Mouse (Mus musculus): Measurements from ENCODE around the gene Cplx1. TPM values are rescaled to one million over a fixed set of nuclear protein-coding genes. Genes with fewer than 3 reads are reported as not detected.

The Cplx1 gene
- total RNA-seq, 1 experiment = 0.85 TPM

DNA sequence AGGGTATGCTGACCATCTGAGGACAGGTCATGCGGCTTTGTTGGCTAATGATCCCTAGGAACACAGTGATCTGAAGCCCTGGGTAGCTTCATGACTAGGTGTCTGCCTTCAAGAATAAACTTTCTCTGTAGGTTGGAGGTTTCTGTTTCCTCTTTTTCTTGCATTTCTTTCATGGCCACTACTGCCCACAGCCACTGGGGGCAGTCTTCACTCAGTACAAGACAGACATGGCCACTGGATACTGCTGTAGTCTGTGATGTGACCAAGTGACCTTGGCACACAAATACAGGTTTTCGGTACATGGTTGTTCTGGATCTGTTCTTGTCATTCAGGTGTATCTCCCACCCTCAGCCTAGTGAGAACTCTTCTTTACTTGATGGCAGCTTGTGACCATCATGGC lies 64.6 kb downstream of the Cplx1 start:
- H3K4me1 ChIP-seq (ENCODE audit: control insufficient read depth in 2 of 2, insufficient read depth in 2 of 2, low read length in 2 of 2, poor library complexity in 1 of 2) = no peaks in the 10 kb centered on the region
- TF ChIP-seq CHD2 (IDR thresholded peaks at IDR 0.05; ENCODE audit: low read depth, low read length) (no peak), ZC3H11A (IDR thresholded peaks at IDR 0.05; ENCODE audit: borderline replicate concordance, low read depth, low read length) (0 out of 2 replicates have a peak, but pooled peaks have one; percentile 8)
- no peak overlapping the region for H3K9ac ChIP-seq (ENCODE audit: insufficient read depth, low read depth, low read length, poor library complexity, severe bottlenecking)
- H3K36me3 ChIP-seq (ENCODE audit: control insufficient read depth, insufficient read depth, low read length, poor library complexity, severe bottlenecking) = peaks cover 15% of the 10 kb centered on the region
- DNase-seq (ENCODE audit: low read depth, low spot score) = peak; percentile 21
- H3K4me3 ChIP-seq (ENCODE audit: insufficient read depth in 1 of 2, low read depth in 1 of 2, low read length in 2 of 2, poor library complexity in 1 of 2, severe bottlenecking in 1 of 2) = no peak overlapping the region
- in situ Hi-C loops (cut with MboI; ENCODE audit: low sequenced_read_pairs in 2 of 2, unreplicated experiment in 2 of 2) = no loop called here
- no peaks in the 10 kb centered on the region for H3K9me3 ChIP-seq (ENCODE audit: control insufficient read depth, insufficient read depth, low read depth, low read length)
- H3K27ac ChIP-seq (ENCODE audit: insufficient read depth, low read depth, low read length, poor library complexity, severe bottlenecking) = no peak overlapping the region

DNA sequence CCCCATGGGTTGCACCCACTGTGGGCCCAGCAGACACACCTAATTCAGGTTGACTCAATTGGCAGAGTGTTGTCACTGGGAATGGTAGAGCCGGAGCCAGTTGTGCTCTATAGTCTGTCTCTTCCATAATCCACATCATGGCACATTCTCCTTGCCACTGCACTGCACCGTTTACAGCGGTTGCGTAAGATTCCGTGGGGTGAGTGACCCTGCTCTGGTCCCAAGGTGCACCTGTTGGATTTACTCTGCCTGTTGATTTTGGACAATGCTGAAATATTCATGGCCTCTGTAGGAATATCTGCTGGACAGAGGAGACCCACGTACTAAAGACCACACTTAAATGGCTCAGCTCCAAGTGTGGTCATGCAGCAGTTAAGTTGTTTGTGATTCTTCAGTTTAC lies 66.8 kb downstream of the Cplx1 start:
- in situ Hi-C loops (cut with MboI; ENCODE audit: low sequenced_read_pairs in 2 of 2, unreplicated experiment in 2 of 2) = no loop called here
- no peak overlapping the region for H3K27ac ChIP-seq (ENCODE audit: insufficient read depth, low read depth, low read length, poor library complexity, severe bottlenecking)
- no peak overlapping the region for H3K4me3 ChIP-seq (ENCODE audit: insufficient read depth in 1 of 2, low read depth in 1 of 2, low read length in 2 of 2, poor library complexity in 1 of 2, severe bottlenecking in 1 of 2)
- TF ChIP-seq ZC3H11A (IDR thresholded peaks at IDR 0.05; ENCODE audit: borderline replicate concordance, low read depth, low read length) (no peak), ZNF384 (IDR thresholded peaks at IDR 0.05; ENCODE audit: low read depth, low read length) (no peak), CHD2 (IDR thresholded peaks at IDR 0.05; ENCODE audit: low read depth, low read length) (no peak), MAFK (IDR thresholded peaks at IDR 0.05; ENCODE audit: insufficient read depth, low read depth, low read length) (no peak), HCFC1 (IDR thresholded peaks at IDR 0.05; ENCODE audit: borderline replicate concordance, insufficient read depth, low read length) (no peak)
- no peaks in the 10 kb centered on the region for H3K4me1 ChIP-seq (ENCODE audit: control insufficient read depth in 2 of 2, insufficient read depth in 2 of 2, low read length in 2 of 2, poor library complexity in 1 of 2)
- H3K36me3 ChIP-seq (ENCODE audit: control insufficient read depth, insufficient read depth, low read length, poor library complexity, severe bottlenecking) = peaks cover 10% of the 10 kb centered on the region
- DNase-seq (ENCODE audit: low read depth, low spot score) = no peak
- H3K9ac ChIP-seq (ENCODE audit: insufficient read depth, low read depth, low read length, poor library complexity, severe bottlenecking) = no peak overlapping the region
- H3K9me3 ChIP-seq (ENCODE audit: control insufficient read depth, insufficient read depth, low read depth, low read length) = no peaks in the 10 kb centered on the region

DNA sequence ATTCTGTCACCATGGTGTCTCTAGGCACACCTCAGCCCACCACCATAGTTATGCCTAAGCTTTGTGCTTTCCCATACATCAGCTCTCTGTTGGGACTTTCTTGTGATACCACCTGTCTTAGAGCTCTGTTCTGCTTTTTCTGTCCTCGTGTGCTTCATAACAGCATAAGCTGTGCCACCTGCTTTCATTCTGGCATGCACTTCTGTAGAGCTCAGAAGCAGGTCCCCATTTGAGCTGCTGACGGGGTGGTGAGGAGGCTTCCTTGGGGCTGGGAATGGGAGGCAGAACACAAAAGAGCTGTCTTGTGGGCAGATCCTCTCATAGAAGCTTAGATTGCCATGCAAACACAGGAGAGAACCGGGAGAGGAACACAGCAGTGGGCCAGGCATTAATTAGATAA lies 73.8 kb downstream of the Cplx1 start:
- Histone ChIP-seq H3K36me3 (ENCODE audit: control insufficient read depth, insufficient read depth, low read length, poor library complexity, severe bottlenecking) (peaks cover 21% of the 10 kb centered on the region), H3K9me3 (ENCODE audit: control insufficient read depth, insufficient read depth, low read depth, low read length) (no peaks in the 10 kb centered on the region), H3K4me1 (ENCODE audit: control insufficient read depth in 2 of 2, insufficient read depth in 2 of 2, low read length in 2 of 2, poor library complexity in 1 of 2) (no peaks in the 10 kb centered on the region), H3K9ac (ENCODE audit: insufficient read depth, low read depth, low read length, poor library complexity, severe bottlenecking) (no peak overlapping the region), H3K4me3 (ENCODE audit: insufficient read depth in 1 of 2, low read depth in 1 of 2, low read length in 2 of 2, poor library complexity in 1 of 2, severe bottlenecking in 1 of 2) (no peak overlapping the region), H3K27ac (ENCODE audit: insufficient read depth, low read depth, low read length, poor library complexity, severe bottlenecking) (no peak overlapping the region)
- no peak for DNase-seq (ENCODE audit: low read depth, low spot score)
- in situ Hi-C loops (cut with MboI; ENCODE audit: low sequenced_read_pairs in 2 of 2, unreplicated experiment in 2 of 2) = no loop called here
- TF ChIP-seq CHD2 (IDR thresholded peaks at IDR 0.05; ENCODE audit: low read depth, low read length) (no peak), MAFK (IDR thresholded peaks at IDR 0.05; ENCODE audit: insufficient read depth, low read depth, low read length) (no peak), ZNF384 (IDR thresholded peaks at IDR 0.05; ENCODE audit: low read depth, low read length) (no peak), HCFC1 (IDR thresholded peaks at IDR 0.05; ENCODE audit: borderline replicate concordance, insufficient read depth, low read length) (no peak), ZC3H11A (IDR thresholded peaks at IDR 0.05; ENCODE audit: borderline replicate concordance, low read depth, low read length) (no peak)

DNA sequence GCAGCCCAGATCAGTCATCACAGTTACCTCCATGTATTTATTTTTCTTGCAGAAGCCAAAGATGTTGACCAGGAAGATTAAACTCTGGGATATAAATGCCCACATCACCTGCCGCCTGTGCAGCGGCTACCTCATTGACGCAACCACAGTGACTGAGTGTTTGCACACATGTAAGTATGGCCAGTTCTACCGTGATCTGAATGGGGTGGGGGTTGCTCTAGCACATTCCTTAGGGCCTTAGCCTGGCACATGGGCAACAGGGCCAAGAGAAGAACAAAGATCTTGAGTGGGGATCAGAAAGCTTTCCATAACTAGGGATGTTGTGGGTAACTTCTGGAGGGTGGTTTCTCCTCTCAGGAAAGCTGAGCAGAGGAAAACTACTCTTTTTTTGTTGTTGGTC lies 76.1 kb downstream of the Cplx1 start:
- Histone ChIP-seq H3K27ac (ENCODE audit: insufficient read depth, low read depth, low read length, poor library complexity, severe bottlenecking) (no peak overlapping the region), H3K9me3 (ENCODE audit: control insufficient read depth, insufficient read depth, low read depth, low read length) (no peaks in the 10 kb centered on the region), H3K9ac (ENCODE audit: insufficient read depth, low read depth, low read length, poor library complexity, severe bottlenecking) (no peak overlapping the region), H3K36me3 (ENCODE audit: control insufficient read depth, insufficient read depth, low read length, poor library complexity, severe bottlenecking) (peaks cover 21% of the 10 kb centered on the region), H3K4me3 (ENCODE audit: insufficient read depth in 1 of 2, low read depth in 1 of 2, low read length in 2 of 2, poor library complexity in 1 of 2, severe bottlenecking in 1 of 2) (no peak overlapping the region), H3K4me1 (ENCODE audit: control insufficient read depth in 2 of 2, insufficient read depth in 2 of 2, low read length in 2 of 2, poor library complexity in 1 of 2) (0 out of 4 replicates have a peak, but pooled peaks cover 0 to 1% of the 10 kb centered on the region in 2 experiments)
- in situ Hi-C loops (cut with MboI; ENCODE audit: low sequenced_read_pairs in 2 of 2, unreplicated experiment in 2 of 2) = no loop called here
- no peak for DNase-seq (ENCODE audit: low read depth, low spot score)
- TF ChIP-seq CHD2 (IDR thresholded peaks at IDR 0.05; ENCODE audit: low read depth, low read length) (no peak), ZNF384 (IDR thresholded peaks at IDR 0.05; ENCODE audit: low read depth, low read length) (no peak), ZC3H11A (IDR thresholded peaks at IDR 0.05; ENCODE audit: borderline replicate concordance, low read depth, low read length) (no peak), MAFK (IDR thresholded peaks at IDR 0.05; ENCODE audit: insufficient read depth, low read depth, low read length) (no peak), HCFC1 (IDR thresholded peaks at IDR 0.05; ENCODE audit: borderline replicate concordance, insufficient read depth, low read length) (no peak)

DNA sequence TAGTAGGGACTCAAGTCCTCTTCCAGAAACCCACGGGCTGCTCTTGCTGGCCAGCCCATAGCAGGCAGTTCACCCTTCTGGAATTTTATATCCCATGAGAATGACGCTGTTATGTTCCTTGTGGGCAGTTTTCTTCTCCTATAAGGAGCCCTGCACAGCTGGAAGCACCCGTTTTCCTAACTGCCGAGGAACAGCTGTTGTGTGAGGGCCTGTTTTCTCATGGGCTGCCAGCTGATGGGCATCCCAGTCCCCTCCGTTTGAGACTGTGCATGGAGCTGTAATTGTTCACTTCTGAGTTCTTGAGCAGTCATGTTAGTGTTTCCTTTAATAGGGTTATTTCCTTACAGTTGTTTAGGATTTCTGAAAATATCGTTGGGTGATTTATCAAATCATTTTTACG lies 80.2 kb downstream of the Cplx1 start:
- Histone ChIP-seq H3K9ac (ENCODE audit: insufficient read depth, low read depth, low read length, poor library complexity, severe bottlenecking) (no peak overlapping the region), H3K36me3 (ENCODE audit: control insufficient read depth, insufficient read depth, low read length, poor library complexity, severe bottlenecking) (peaks cover 7% of the 10 kb centered on the region), H3K27ac (ENCODE audit: insufficient read depth, low read depth, low read length, poor library complexity, severe bottlenecking) (no peak overlapping the region), H3K4me1 (ENCODE audit: control insufficient read depth in 2 of 2, insufficient read depth in 2 of 2, low read length in 2 of 2, poor library complexity in 1 of 2) (0 out of 4 replicates have a peak, but pooled peaks cover 0 to 1% of the 10 kb centered on the region in 2 experiments), H3K9me3 (ENCODE audit: control insufficient read depth, insufficient read depth, low read depth, low read length) (no peaks in the 10 kb centered on the region), H3K4me3 (ENCODE audit: insufficient read depth in 1 of 2, low read depth in 1 of 2, low read length in 2 of 2, poor library complexity in 1 of 2, severe bottlenecking in 1 of 2) (no peak overlapping the region)
- DNase-seq (ENCODE audit: low read depth, low spot score) = no peak
- in situ Hi-C loops (cut with MboI; ENCODE audit: low sequenced_read_pairs in 2 of 2, unreplicated experiment in 2 of 2) = no loop called here
- no peak for TF ChIP-seq HCFC1 (IDR thresholded peaks at IDR 0.05; ENCODE audit: borderline replicate concordance, insufficient read depth, low read length)
- TF ChIP-seq CHD2 (IDR thresholded peaks at IDR 0.05; ENCODE audit: low read depth, low read length) = no peak
- TF ChIP-seq ZNF384 (IDR thresholded peaks at IDR 0.05; ENCODE audit: low read depth, low read length) = no peak
- no peak for TF ChIP-seq MAFK (IDR thresholded peaks at IDR 0.05; ENCODE audit: insufficient read depth, low read depth, low read length)

Other genes starting within 250 kb of the Cplx1 start
- 17.8 and 21.8 TPM in 2 replicates for gene Pigg, start 237.4 kb downstream of the Cplx1 start, total RNA-seq (2012; rRNA removed)
- 0.16 and 0.45 TPM in 2 replicates for gene Gm42517, start 182.1 kb downstream of the Cplx1 start, total RNA-seq (2012; rRNA removed)
- 0.04 and 0.16 TPM in 2 replicates for gene Pde6b, start 161.6 kb downstream of the Cplx1 start, total RNA-seq (2012; rRNA removed)
- gene Atp5k, start 115.6 kb downstream of the Cplx1 start, total RNA-seq (2012; rRNA removed) = 510 and 685 TPM in 2 replicates
- 0.36 and 0.79 TPM in 2 replicates for gene Mfsd7a, start 101.1 kb downstream of the Cplx1 start, total RNA-seq (2012; rRNA removed)
- gene Pcgf3, start 88.8 kb downstream of the Cplx1 start, total RNA-seq (2012; rRNA removed) = 29.1 and 29.6 TPM in 2 replicates
- gene Gak, start 79.7 kb upstream of the Cplx1 start, total RNA-seq (2012; rRNA removed) = 44.8 and 49.1 TPM in 2 replicates
- gene Tmem175, start 79.7 kb upstream of the Cplx1 start, total RNA-seq (2012; rRNA removed) = 14.1 and 14.5 TPM in 2 replicates
- 3.7 and 5.2 TPM in 2 replicates for gene Idua, start 110.3 kb upstream of the Cplx1 start, total RNA-seq (2012; rRNA removed)
- 25.5 and 47.5 TPM in 2 replicates for gene Dgkq, start 119.6 kb upstream of the Cplx1 start, total RNA-seq (2012; rRNA removed)
- 0.26 and 0.27 TPM in 2 replicates for gene Slc26a1, start 125.5 kb upstream of the Cplx1 start, total RNA-seq (2012; rRNA removed)
- gene Fgfrl1, start 142.4 kb upstream of the Cplx1 start, total RNA-seq (2012; rRNA removed) = 15.5 and 18.9 TPM in 2 replicates
- 0.31 TPM in 1 of 2 replicates, not detected in the other for gene Rnf212, start 225.0 kb upstream of the Cplx1 start, total RNA-seq (2012; rRNA removed)
- gene Tmed11, start 245.3 kb upstream of the Cplx1 start, total RNA-seq (2012; rRNA removed) = not detected in 2 replicates